ENCODE assay signal across 10 mouse cellular contexts in the genomic region with DNA sequence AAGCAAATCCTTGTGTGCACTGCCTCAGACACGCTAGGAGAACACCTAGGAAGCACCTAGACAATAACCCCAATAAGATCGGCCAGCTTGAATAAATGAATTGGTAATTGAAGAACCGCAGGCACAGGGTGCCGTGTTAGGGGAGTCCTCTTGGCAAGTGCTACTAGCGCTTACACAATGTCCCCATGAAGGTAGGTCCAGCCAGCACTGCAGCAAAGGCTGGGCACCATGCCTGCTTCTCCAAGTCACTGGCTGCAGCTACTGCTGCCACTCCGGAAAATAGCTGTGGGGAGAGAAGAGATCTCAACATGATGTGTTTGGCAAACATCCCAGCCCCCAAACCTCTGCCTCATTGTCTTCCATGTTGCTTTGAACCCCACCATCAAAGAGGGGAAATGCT.
DNase-seq lines count a peak whose midpoint lies in the region; ATAC-seq and TF ChIP-seq lines count a peak whose summit lies in the region.
"Had no signal": no experiment of that assay in that cellular context is flagged by ENCODE, and none has a peak within 500 bp of the region (broad histone marks: within the 10 kb centered on the region; RNA-seq: fewer than 3 reads in every experiment).

No protein-coding gene starts in this region.

- TF ChIP-seq CTCF in left cerebral cortex, adult 2 months (IDR thresholded peaks at IDR 0.05): no peak
- TF ChIP-seq CTCF in intestine, postnatal 0 days (IDR thresholded peaks at IDR 0.05; ENCODE audit: low read depth): no peak

- H3K27me3 ChIP-seq in kidney, embryonic 16.5 days (ENCODE audit: insufficient read depth, low read length): no peaks in the 10 kb centered on the region
- no peaks in the 10 kb centered on the region for H3K27me3 ChIP-seq in intestine, postnatal 0 days (replicated peaks; ENCODE audit: control insufficient read depth, insufficient read depth, low read length)
- H3K27me3 ChIP-seq: embryonic facial prominence, embryonic 12.5 days had no signal

- H3K4me2 ChIP-seq in kidney, embryonic 16.5 days (replicated peaks; ENCODE audit: low read depth, low read length): no peak overlapping the region
- no peak overlapping the region for H3K4me2 ChIP-seq in intestine, postnatal 0 days (replicated peaks; ENCODE audit: low read depth)
- H3K4me2 ChIP-seq: embryonic facial prominence, embryonic 12.5 days had no signal

- no peak overlapping the region for H3K9ac ChIP-seq in kidney, embryonic 16.5 days (replicated peaks; ENCODE audit: low read length)
- H3K9ac ChIP-seq in intestine, postnatal 0 days (ENCODE audit: low read depth, low read length): no peak overlapping the region
- H3K9ac ChIP-seq: embryonic facial prominence, embryonic 12.5 days had no signal

- intact Hi-C loops in left cerebral cortex, adult 2 months (cut with DNase I): no loop called here

- peak; percentile 23 for DNase-seq in kidney, adult 11 months
- DNase-seq in cerebellum, adult 18-20 months: peak; percentile 80
- peak; percentile 12 to 25 for DNase-seq in frontal cortex, postnatal 36 days (ENCODE audit: low spot score in 2 of 2)
- DNase-seq in left cerebral cortex, adult 2 months (ENCODE audit: extremely low spot score in 1 of 2, low spot score in 2 of 2): peak; percentile 14 to 31
- DNase-seq in right cerebral cortex, postnatal 36 days (ENCODE audit: low spot score in 2 of 2): peak; percentile 5 to 29
- DNase-seq in embryo, embryonic 11 days: no peak

- ATAC-seq in kidney, embryonic 16.5 days (ENCODE audit: low FRiP score, low TSS enrichment): no peak
- no peak for ATAC-seq in intestine, postnatal 0 days

- WGBS in kidney, embryonic 16.5 days: 83% methylated on average over 6 of the region's 6 CpGs
- 84% methylated on average over 6 of the region's 6 CpGs for WGBS in intestine, postnatal 0 days

- H3K36me3 ChIP-seq in kidney, embryonic 16.5 days (ENCODE audit: insufficient read depth, low read length): no peaks in the 10 kb centered on the region
- no peaks in the 10 kb centered on the region for H3K36me3 ChIP-seq in intestine, postnatal 0 days (ENCODE audit: control insufficient read depth, insufficient read depth)
- H3K36me3 ChIP-seq: embryonic facial prominence, embryonic 12.5 days; G1E had no signal

- H3K9me3 ChIP-seq in kidney, embryonic 16.5 days (ENCODE audit: low read length): no peaks in the 10 kb centered on the region
- no peaks in the 10 kb centered on the region for H3K9me3 ChIP-seq in intestine, postnatal 0 days (ENCODE audit: control insufficient read depth)
- H3K9me3 ChIP-seq: embryonic facial prominence, embryonic 12.5 days had no signal

- H3K4me1 ChIP-seq in kidney, embryonic 16.5 days (ENCODE audit: insufficient read depth, low read length): no peaks in the 10 kb centered on the region
- H3K4me1 ChIP-seq in intestine, postnatal 0 days (replicated peaks; ENCODE audit: control insufficient read depth, insufficient read depth, low read length): no peaks in the 10 kb centered on the region
- H3K4me1 ChIP-seq: embryonic facial prominence, embryonic 12.5 days had no signal

- no peak overlapping the region for H3K4me3 ChIP-seq in kidney, embryonic 16.5 days (ENCODE audit: low read length)
- H3K4me3 ChIP-seq in left cerebral cortex, adult 2 months: no peak overlapping the region
- no peak overlapping the region for H3K4me3 ChIP-seq in intestine, postnatal 0 days (ENCODE audit: low read depth, low read length)
- H3K4me3 ChIP-seq: embryonic facial prominence, embryonic 12.5 days had no signal

- no peak overlapping the region for H3K27ac ChIP-seq in kidney, embryonic 16.5 days (ENCODE audit: low read length)
- H3K27ac ChIP-seq in left cerebral cortex, adult 2 months: no peak overlapping the region
- no peak overlapping the region for H3K27ac ChIP-seq in intestine, postnatal 0 days (ENCODE audit: low read depth, low read length)
- H3K27ac ChIP-seq: embryonic facial prominence, embryonic 12.5 days had no signal
